Mouse (Mus musculus) embryonic fibroblast, embryonic 13.5 days (primary cell): ENCODE results near the gene Crbn.

Experiments used
- CTCF ChIP-seq: IDR thresholded peaks from 2 replicates; pipeline ENCODE4 v1.5.1; 2011; ENCODE audit warnings: mild to moderate bottlenecking, control low read depth, low read length, moderate library complexity, borderline replicate concordance; ENCODE audit not compliant: insufficient read depth
- POLR2A ChIP-seq: IDR thresholded peaks from 2 replicates; pipeline ENCODE4 v1.6.1; 2011; ENCODE audit warnings: low read depth, mild to moderate bottlenecking, control low read depth, low read length, moderate library complexity

GRCm38 (mm10) chr6:106809161-106809560 lies 9.3 kb upstream of the Crbn start:
- TF ChIP-seq CTCF (no peak), POLR2A (no peak)
